In genomic region chr6:61382526-61382925, GRCm38 (mm10) we compare ENCODE assay signal across 8 mouse cellular contexts.
DNase-seq lines count a peak whose midpoint lies in the region.
"Had no signal": no experiment of that assay in that cellular context is flagged by ENCODE, and none has a peak within 500 bp of the region (broad histone marks: within the 10 kb centered on the region; RNA-seq: fewer than 3 reads in every experiment).

No protein-coding gene starts in this region.

- peak; percentile 2 to 4 for DNase-seq in kidney, postnatal 36 days
- no peak for DNase-seq in kidney, adult 8-10 months
- peak; percentile 26 for DNase-seq in ES-CJ7 (ENCODE audit: low read depth, low spot score)
- peak; percentile 80 for DNase-seq in brain, adult 2 months (ENCODE audit: low read depth, low spot score)
- peak; percentile 14 for DNase-seq in mesoderm, embryonic 11.5 days (ENCODE audit: low read depth, low spot score)
- DNase-seq in adrenal gland, adult 8-10 months = no peak
- no peak for DNase-seq in urinary bladder, postnatal 14 days (ENCODE audit: low spot score)
- DNase-seq: heart, postnatal 14 days had no signal

Comparison
In these comparisons a context has a peak if more than half of its experiments do, and no peak if none do; other contexts are left out.
1. DNase-seq: peak in kidney, postnatal 36 days (2 of 2), ES-CJ7 (single experiment), brain, adult 2 months (single experiment) and mesoderm, embryonic 11.5 days (single experiment); none in kidney, adult 8-10 months (0 of 2), adrenal gland, adult 8-10 months (single experiment) and urinary bladder, postnatal 14 days (single experiment).